Mouse (Mus musculus): ENCODE results near the gene Chchd6. TPM values are rescaled to one million over a fixed set of nuclear protein-coding genes. Genes with fewer than 3 reads are reported as not detected.

Chchd6 gene
- polyA plus RNA-seq, 1 experiment from 2014 or later: 63.0 TPM

DNA sequence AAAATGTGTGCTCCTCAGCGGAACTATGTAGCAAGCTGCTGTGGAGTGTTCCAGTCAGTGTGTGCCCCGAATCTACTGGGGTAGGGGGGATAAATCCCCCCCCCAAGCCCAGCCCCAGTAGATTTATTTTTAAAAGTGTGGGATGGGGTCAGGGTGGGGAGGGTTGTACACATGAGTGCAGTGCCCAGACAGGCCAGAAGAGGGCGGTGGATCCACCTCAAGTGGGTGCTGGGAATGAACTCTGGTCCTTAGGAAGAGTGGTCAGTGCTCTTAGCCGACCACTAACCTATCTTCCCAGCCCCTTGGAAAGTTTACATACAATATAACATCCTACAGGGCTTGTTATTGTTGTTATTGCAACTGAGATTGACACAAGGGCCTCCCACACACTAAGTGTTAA lies 12.5 kb upstream of the Chchd6 start:
- 56% methylated on average over 4 of the region's 4 CpGs for WGBS
- Histone ChIP-seq H3K27me3 (ENCODE audit: control insufficient read depth, insufficient read depth, low read length) (no peaks in the 10 kb centered on the region), H3K27ac (replicated peaks; ENCODE audit: low read depth, low read length) (no peak overlapping the region), H3K4me1 (ENCODE audit: control insufficient read depth, insufficient read depth, low read length) (no peaks in the 10 kb centered on the region), H3K4me2 (ENCODE audit: low read depth, low read length) (no peak overlapping the region), H3K36me3 (replicated peaks; ENCODE audit: control insufficient read depth, insufficient read depth, low read depth, low read length) (no peaks in the 10 kb centered on the region), H3K9me3 (replicated peaks; ENCODE audit: control insufficient read depth, low read length) (no peaks in the 10 kb centered on the region), H3K4me3 (ENCODE audit: low read depth, low read length) (no peak overlapping the region), H3K9ac (replicated peaks; ENCODE audit: low read length) (no peak overlapping the region)
- DNase-seq (ENCODE audit: low spot score) (no peak), ATAC-seq (replicated peaks; ENCODE audit: insufficient number of reproducible peaks, low FRiP score, low TSS enrichment, low read depth) (no peak)

DNA sequence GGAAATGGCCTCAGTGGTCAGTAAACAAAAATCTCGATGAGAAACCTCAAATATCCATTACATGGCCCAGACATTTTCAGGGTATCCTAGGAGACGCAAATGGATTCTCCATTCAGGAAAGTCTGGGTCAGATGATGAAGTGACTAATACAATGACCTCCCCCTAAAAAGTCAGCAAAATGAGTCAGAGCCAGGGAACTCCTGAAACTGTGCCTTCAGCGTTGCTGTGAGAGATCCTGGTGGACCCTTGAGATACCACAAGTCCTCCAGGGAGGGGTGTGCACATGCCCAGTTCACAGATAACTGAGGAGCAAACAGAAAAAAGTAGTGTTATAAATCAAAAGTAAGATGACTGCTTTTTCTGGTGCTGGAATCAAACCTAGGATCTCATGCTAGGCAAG lies 10.6 kb upstream of the Chchd6 start:
- DNase-seq (ENCODE audit: low spot score) (no peak), ATAC-seq (replicated peaks; ENCODE audit: insufficient number of reproducible peaks, low FRiP score, low TSS enrichment, low read depth) (no peak)
- 72% methylated on average over 3 of the region's 3 CpGs for WGBS
- Histone ChIP-seq H3K9ac (replicated peaks; ENCODE audit: low read length) (no peak overlapping the region), H3K4me2 (ENCODE audit: low read depth, low read length) (no peak overlapping the region), H3K9me3 (replicated peaks; ENCODE audit: control insufficient read depth, low read length) (no peaks in the 10 kb centered on the region), H3K36me3 (replicated peaks; ENCODE audit: control insufficient read depth, insufficient read depth, low read depth, low read length) (no peaks in the 10 kb centered on the region), H3K27me3 (ENCODE audit: control insufficient read depth, insufficient read depth, low read length) (no peaks in the 10 kb centered on the region), H3K4me3 (ENCODE audit: low read depth, low read length) (no peak overlapping the region), H3K4me1 (ENCODE audit: control insufficient read depth, insufficient read depth, low read length) (no peaks in the 10 kb centered on the region), H3K27ac (replicated peaks; ENCODE audit: low read depth, low read length) (no peak overlapping the region)

DNA sequence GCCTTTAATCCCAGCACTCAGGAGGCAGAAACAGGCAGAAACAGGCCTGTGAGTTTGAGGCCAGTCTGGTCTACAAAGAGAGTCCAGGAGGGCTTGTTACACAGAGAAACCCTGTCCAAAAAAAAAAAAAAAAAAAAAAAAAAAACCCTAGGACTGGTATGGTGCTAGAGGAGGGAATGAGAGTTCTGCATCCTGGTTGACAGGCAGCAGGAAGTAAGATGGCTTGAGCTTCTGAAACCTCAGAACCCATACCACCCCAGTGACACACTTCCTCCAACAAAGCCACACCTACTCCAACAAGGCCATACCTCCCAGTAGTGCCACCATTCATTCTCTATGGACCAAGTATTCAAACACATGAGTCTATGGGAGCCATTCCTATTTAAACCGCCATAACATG lies 1.1 kb upstream of the Chchd6 start:
- no peaks in the 10 kb centered on the region for H3K9me3 ChIP-seq (replicated peaks; ENCODE audit: control insufficient read depth, low read length)
- DNase-seq (ENCODE audit: low spot score): no peak
- H3K36me3 ChIP-seq (replicated peaks; ENCODE audit: control insufficient read depth, insufficient read depth, low read depth, low read length): no peaks in the 10 kb centered on the region
- no peak overlapping the region for H3K4me2 ChIP-seq (ENCODE audit: low read depth, low read length)
- no peak for ATAC-seq (replicated peaks; ENCODE audit: insufficient number of reproducible peaks, low FRiP score, low TSS enrichment, low read depth)
- H3K27ac ChIP-seq (replicated peaks; ENCODE audit: low read depth, low read length): no peak overlapping the region
- no peaks in the 10 kb centered on the region; the same call in 1 of the 2 replicates for H3K4me1 ChIP-seq (ENCODE audit: control insufficient read depth, insufficient read depth, low read length)
- no peak overlapping the region for H3K4me3 ChIP-seq (ENCODE audit: low read depth, low read length)
- H3K9ac ChIP-seq (replicated peaks; ENCODE audit: low read length): no peak overlapping the region
- no peaks in the 10 kb centered on the region for H3K27me3 ChIP-seq (ENCODE audit: control insufficient read depth, insufficient read depth, low read length)
- 91% methylated on average over 1 of the region's 1 CpGs for whole genome bisulfite sequencing

DNA sequence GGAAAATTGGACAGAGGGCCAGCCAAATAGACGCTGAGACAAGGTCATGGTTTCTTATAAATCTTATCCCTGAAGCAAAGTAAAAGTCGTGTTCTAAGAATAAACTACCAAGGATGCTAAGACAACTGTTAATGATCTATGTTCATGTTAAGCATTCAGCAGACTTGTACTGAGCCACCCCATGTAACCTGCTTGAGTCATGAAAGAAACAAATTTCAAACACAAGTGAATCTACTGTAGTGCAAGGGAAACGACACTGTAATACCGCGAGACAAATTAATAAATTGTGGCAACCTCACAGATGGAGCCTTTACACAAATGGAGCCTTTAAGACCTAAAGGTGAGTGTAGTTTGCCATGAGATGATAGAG lies 310 bp upstream of the Chchd6 start:
- Histone ChIP-seq H3K4me3 (ENCODE audit: low read depth, low read length) (no peak overlapping the region), H3K27me3 (ENCODE audit: control insufficient read depth, insufficient read depth, low read length) (no peaks in the 10 kb centered on the region), H3K9ac (replicated peaks; ENCODE audit: low read length) (no peak overlapping the region), H3K4me2 (ENCODE audit: low read depth, low read length) (no peak overlapping the region), H3K36me3 (replicated peaks; ENCODE audit: control insufficient read depth, insufficient read depth, low read depth, low read length) (no peaks in the 10 kb centered on the region), H3K4me1 (ENCODE audit: control insufficient read depth, insufficient read depth, low read length) (no peaks in the 10 kb centered on the region; the same call in 1 of the 2 replicates), H3K27ac (replicated peaks; ENCODE audit: low read depth, low read length) (no peak overlapping the region), H3K9me3 (replicated peaks; ENCODE audit: control insufficient read depth, low read length) (no peaks in the 10 kb centered on the region)
- 28% methylated on average over 5 of the region's 5 CpGs for WGBS
- DNase-seq (ENCODE audit: low spot score) (no peak), ATAC-seq (replicated peaks; ENCODE audit: insufficient number of reproducible peaks, low FRiP score, low TSS enrichment, low read depth) (no peak)

DNA sequence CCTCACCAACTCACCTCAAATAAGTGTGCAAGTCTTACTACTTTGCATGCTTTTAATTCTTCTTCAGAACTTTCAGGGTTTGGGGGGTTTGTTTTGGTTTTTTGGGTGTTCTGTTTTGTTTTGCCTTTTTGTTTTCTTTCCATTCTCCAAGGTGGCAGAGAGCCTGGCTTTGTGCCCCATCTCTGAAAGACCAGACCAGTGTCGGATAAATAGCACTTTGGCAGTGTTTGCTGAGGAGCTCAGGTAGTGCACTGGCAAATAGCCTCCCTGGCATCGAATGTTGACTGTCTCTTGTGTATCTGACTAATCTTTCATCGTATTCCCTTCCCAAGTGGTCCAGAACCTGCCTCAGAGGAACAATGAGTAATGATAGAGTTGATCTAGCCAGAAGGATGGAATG lies 3.4 kb downstream of the Chchd6 start:
- no peak for DNase-seq (ENCODE audit: low spot score)
- H3K9me3 ChIP-seq (replicated peaks; ENCODE audit: control insufficient read depth, low read length): no peaks in the 10 kb centered on the region
- no peaks in the 10 kb centered on the region for H3K36me3 ChIP-seq (replicated peaks; ENCODE audit: control insufficient read depth, insufficient read depth, low read depth, low read length)
- no peak overlapping the region for H3K4me2 ChIP-seq (ENCODE audit: low read depth, low read length)
- no peak overlapping the region for H3K9ac ChIP-seq (replicated peaks; ENCODE audit: low read length)
- H3K27me3 ChIP-seq (ENCODE audit: control insufficient read depth, insufficient read depth, low read length): no peaks in the 10 kb centered on the region
- no peak overlapping the region for H3K27ac ChIP-seq (replicated peaks; ENCODE audit: low read depth, low read length)
- no peak for ATAC-seq (replicated peaks; ENCODE audit: insufficient number of reproducible peaks, low FRiP score, low TSS enrichment, low read depth)
- no peaks in the 10 kb centered on the region; the same call in 1 of the 2 replicates for H3K4me1 ChIP-seq (ENCODE audit: control insufficient read depth, insufficient read depth, low read length)
- WGBS: 95% methylated on average over 3 of the region's 3 CpGs
- H3K4me3 ChIP-seq (ENCODE audit: low read depth, low read length): no peak overlapping the region

DNA sequence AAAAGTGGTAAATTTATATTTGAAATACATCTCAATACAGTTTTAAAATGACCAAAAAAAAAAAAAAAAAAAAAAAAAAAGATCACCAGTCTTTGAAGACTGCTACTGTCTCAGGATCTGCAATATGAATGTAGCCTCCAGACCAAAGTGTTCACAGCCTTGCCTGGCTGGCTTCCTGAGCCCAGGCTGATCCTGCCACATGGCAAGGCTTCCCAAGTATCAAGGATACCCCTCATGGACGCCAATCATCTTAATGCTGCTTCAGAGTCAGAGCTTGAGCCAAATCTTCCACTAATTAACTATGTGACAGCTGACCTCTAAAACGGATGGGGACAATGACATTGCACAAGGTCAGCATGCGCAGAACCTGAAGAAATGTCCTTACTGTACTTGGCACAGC lies 3.9 kb downstream of the Chchd6 start:
- no peak for ATAC-seq (replicated peaks; ENCODE audit: insufficient number of reproducible peaks, low FRiP score, low TSS enrichment, low read depth)

DNA sequence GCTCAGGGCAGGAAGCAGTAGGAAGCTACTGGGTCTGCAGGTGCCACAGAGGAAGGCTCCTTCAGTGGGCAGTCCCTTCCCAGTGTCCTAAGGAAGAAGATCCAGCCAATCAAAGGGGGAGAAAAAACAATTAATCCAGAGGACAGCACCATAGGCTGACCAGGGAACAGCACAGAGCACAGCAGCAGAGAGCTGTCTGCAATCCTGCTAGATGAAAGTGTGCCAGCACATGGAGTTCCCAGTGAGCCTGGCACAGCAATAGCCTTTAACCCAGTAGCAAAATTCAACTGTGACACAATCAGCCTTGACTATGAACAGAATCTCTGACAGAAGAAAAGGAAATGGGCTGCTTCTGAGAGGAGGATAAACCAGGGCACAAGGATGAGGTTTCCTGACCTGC lies 9.8 kb downstream of the Chchd6 start:
- H3K4me2 ChIP-seq (ENCODE audit: low read depth, low read length): no peak overlapping the region
- H3K4me3 ChIP-seq (ENCODE audit: low read depth, low read length): no peak overlapping the region
- H3K36me3 ChIP-seq (replicated peaks; ENCODE audit: control insufficient read depth, insufficient read depth, low read depth, low read length): no peaks in the 10 kb centered on the region
- DNase-seq (ENCODE audit: low spot score) (no peak), ATAC-seq (replicated peaks; ENCODE audit: insufficient number of reproducible peaks, low FRiP score, low TSS enrichment, low read depth) (no peak)
- no peak overlapping the region for H3K27ac ChIP-seq (replicated peaks; ENCODE audit: low read depth, low read length)
- peaks cover 6% of the 10 kb centered on the region; the same call in 1 of the 2 replicates for H3K4me1 ChIP-seq (ENCODE audit: control insufficient read depth, insufficient read depth, low read length)
- H3K27me3 ChIP-seq (ENCODE audit: control insufficient read depth, insufficient read depth, low read length): no peaks in the 10 kb centered on the region
- no peaks in the 10 kb centered on the region for H3K9me3 ChIP-seq (replicated peaks; ENCODE audit: control insufficient read depth, low read length)
- H3K9ac ChIP-seq (replicated peaks; ENCODE audit: low read length): no peak overlapping the region

More for the DNA sequence above, 3.9 kb downstream of the Chchd6 start:
- H3K4me1 ChIP-seq (ENCODE audit: control insufficient read depth, insufficient read depth, low read length): no peaks in the 10 kb centered on the region; the same call in 1 of the 2 replicates
- WGBS: 86% methylated on average over 3 of the region's 3 CpGs
- no peak overlapping the region for H3K27ac ChIP-seq (replicated peaks; ENCODE audit: low read depth, low read length)
- no peak overlapping the region for H3K4me2 ChIP-seq (ENCODE audit: low read depth, low read length)
- H3K36me3 ChIP-seq (replicated peaks; ENCODE audit: control insufficient read depth, insufficient read depth, low read depth, low read length): no peaks in the 10 kb centered on the region
- H3K9ac ChIP-seq (replicated peaks; ENCODE audit: low read length): no peak overlapping the region
- H3K9me3 ChIP-seq (replicated peaks; ENCODE audit: control insufficient read depth, low read length): no peaks in the 10 kb centered on the region
- no peak overlapping the region for H3K4me3 ChIP-seq (ENCODE audit: low read depth, low read length)
- H3K27me3 ChIP-seq (ENCODE audit: control insufficient read depth, insufficient read depth, low read length): no peaks in the 10 kb centered on the region
- no peak for DNase-seq (ENCODE audit: low spot score)

DNA sequence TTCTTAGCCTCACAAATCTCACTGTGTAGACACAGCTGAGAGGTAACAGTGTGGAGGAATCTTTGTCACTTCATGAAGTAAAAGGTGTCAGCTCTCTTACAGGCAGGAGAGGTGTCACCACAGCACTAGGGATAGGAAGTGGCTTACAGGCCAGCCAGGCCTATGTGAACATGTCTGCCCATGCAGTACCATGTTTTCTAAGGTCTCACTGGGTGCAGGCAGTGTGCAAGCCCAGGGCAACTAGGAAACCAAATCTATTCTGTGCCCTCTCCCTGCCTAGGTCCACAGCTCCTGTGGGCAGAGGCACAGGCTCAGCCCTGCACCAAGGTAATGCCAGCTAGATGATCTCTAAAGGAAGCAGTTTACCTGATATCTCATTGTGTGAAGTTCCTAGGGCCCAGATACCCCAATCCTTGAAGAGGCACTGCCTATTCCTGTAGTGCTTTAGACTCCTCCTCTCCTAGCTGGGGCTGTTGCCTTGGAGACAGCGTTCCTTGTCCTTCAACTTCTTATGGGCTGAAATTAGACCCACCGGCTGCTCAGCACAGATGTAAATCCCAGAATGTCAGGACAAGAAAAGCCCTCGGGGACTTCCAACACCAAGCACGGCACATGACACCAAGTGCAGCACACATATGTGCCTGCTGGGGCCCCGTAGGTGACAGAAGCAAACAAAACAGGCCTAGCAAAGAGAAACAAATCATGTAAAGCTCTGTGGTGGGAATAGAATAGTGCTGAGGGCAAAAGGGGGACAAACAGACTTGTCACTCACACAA lies 10.6 kb downstream of the Chchd6 start:
- WGBS: 14% methylated on average over 5 of the region's 5 CpGs
- ATAC-seq (replicated peaks; ENCODE audit: insufficient number of reproducible peaks, low FRiP score, low TSS enrichment, low read depth) (peak; percentile 75), DNase-seq (ENCODE audit: low spot score) (peak; percentile 70)
- Histone ChIP-seq H3K27ac (replicated peaks; ENCODE audit: low read depth, low read length) (no peak overlapping the region), H3K9me3 (replicated peaks; ENCODE audit: control insufficient read depth, low read length) (no peaks in the 10 kb centered on the region), H3K4me1 (ENCODE audit: control insufficient read depth, insufficient read depth, low read length) (peaks cover 6% of the 10 kb centered on the region; the same call in 1 of the 2 replicates), H3K4me3 (ENCODE audit: low read depth, low read length) (no peak overlapping the region), H3K36me3 (replicated peaks; ENCODE audit: control insufficient read depth, insufficient read depth, low read depth, low read length) (no peaks in the 10 kb centered on the region), H3K4me2 (ENCODE audit: low read depth, low read length) (no peak overlapping the region), H3K9ac (replicated peaks; ENCODE audit: low read length) (no peak overlapping the region), H3K27me3 (ENCODE audit: control insufficient read depth, insufficient read depth, low read length) (no peaks in the 10 kb centered on the region)
